Mouse (Mus musculus) CD4-positive helper T cell, adult 2 months (primary cell): ENCODE measurements at regions not wholly inside any gene's neighbourhood (a gene's known extent, or its start where the extent isn't known, plus 50 kb on each side); places are given as distances from the start of the nearest gene placed in this dataset.

Source experiments
- DNase-seq: peaks from one replicate; pipeline ENCODE4 v3.0.0-alpha.2; 2012; ENCODE audit warnings: low read depth, missing footprints, low spot score

DNA sequence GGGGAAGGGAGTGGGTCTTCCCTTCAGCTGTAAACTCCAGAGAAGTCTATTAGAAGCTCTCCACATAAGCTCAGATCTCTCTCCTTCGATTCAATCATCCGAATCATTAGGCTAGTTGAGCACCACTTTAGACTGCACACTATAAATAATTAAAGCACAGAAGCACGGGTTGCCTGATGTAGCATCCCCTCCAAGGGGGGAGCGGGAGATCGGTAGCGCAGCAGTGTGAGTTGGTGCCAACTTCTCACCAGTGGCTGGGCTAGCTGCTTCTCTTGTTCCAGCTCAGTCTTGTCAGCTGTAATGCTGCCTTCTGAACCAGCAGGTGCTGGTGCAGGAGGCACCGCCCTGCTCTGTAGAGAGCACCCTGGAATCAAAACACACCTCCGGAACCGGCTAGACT lies 78.6 kb downstream of the A830031A19Rik start:
- DNase-seq, result no peak

DNA sequence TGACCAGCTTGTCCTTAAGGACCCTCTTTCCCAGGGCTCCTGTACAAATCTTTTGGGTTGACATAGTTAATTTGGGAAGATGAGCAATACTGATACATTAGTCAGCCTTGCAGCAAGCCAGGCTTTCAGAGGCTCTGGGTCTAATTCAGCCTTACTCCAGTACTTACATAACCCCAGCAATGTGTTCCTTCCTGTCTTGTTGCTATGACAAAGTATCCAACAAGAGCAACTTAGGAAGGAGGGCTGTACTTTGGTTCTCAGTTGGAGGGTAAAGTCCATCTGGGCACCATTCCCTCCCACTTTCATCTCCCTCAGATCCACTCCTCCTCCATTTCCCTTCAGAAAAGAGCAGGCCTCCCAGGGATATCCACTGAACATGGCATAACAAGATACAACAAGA lies 80.7 kb downstream of the A830031A19Rik start:
- DNase-seq, result no peak

DNA sequence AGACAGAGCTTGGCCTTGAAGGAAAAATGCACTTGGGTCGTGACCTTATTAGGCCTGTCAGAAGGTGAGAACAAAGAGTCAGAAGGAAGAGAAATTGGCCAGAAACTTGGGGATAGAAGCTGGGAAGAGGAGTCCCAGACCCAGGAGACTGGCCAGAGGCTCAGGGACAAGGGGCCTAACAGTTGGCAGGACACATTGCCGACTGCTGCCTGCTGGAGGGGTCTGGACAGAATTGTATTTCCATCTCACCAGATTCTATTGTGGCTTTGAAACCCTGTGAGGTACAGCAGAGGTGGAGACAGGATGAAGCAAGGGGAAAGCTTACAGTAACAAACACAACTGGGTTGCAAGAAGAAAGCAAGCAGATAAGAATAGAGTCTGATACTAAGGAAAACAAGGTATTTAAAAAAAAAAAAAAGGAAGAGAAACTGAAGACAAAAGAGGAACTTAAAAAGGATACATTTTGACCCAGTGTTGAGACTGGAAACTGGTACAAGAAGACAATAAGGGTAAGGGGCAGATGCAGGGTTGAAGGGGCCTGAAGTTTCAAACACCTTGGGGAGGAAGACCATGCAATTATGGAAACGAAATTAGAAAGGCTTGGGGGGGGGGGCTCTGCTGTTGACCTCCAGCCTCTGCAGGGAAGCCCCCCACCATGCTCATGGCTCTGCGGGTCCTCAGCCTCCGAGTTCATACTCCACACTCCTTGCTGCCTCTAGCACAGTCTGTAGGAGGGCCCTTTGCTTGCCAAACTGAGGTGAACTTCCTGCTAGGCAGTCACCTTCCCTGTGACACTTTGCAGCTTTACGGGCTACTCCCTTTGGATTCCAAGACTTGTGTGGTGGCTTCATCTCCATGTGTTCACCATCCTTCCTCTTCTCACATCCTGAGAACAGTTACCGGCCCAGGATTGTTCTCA lies 87.1 kb downstream of the A830031A19Rik start:
- no peak for DNase-seq

DNA sequence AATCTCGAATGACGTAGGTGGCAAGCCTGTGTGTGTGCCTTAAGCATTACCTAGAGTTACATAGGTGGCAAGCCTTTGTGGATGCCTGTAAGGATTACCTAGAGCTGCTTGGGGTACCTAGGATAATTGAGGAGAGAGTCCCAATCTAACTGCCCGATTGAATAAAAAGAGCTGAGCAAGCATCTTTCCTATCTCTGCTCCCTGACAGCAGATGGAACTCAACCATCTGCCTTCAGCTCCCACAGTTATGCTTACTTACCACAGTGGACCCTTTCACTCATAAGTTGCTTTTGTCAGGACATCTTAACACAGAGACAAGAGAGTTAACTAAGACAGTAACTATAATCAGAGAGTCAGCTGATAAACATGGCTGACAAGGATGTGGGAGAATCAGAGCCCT lies 89.6 kb downstream of the A830031A19Rik start:
- DNase-seq, result no peak

DNA sequence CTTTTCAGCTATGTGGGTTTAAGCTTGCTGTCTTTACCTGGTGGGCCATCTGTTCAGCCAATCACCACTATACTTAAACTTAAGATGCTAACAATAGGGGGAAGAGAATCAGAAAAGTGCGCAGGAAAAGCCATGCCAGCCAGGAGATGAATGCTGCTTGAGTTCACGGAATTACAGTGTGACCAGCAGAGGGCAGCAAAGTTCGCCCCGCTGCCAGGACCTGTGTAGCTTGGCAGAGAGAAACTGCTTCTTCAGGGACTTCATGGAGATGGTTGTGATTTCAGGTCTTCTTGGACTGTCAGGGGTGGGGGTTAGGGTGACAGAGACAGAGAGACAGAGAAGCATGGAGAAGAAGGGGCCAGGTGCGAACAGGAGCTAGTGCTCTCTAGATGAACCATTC lies 84.3 kb upstream of the Papolg start:
- peak; percentile 56 for DNase-seq

DNA sequence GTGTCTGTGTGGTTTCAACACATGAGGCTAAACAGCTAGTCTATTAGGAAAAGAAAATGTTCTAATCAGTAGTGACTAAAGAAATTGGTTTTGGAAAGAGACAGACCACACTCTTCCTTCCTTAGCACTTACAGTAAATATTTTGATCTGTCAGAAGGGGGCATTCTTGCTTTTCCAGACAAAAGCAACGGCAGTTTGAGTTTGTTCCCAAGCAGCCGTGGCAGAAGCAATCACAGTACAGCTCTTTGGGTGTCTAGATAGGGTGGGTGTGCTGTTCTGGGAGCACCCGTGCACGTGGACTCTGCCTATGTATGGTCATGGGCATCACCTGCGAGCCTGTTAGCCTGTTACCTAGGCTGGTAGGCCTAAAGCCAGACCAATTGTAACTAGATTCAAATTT lies 83.2 kb upstream of the Papolg start:
- no peak for DNase-seq

DNA sequence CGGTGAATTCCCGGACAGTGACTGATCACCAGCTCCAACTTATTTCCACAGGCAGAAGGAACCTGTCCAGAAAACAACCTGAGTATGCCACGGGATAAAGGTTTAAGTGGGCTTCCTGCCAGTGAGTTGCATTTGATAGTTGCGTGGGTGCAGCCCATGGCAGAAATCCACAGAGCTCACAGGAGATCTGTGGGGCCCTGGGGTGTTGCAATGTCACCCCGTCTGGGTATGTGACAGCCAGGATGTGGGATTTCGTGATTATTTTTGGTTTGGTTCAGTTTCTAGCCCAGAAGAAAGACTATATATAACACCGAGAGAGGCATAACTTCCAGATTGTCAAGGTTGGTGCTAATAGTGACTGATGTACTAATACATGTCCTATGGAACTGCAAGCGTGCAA lies 82.0 kb upstream of the Papolg start:
- DNase-seq, result no peak

DNA sequence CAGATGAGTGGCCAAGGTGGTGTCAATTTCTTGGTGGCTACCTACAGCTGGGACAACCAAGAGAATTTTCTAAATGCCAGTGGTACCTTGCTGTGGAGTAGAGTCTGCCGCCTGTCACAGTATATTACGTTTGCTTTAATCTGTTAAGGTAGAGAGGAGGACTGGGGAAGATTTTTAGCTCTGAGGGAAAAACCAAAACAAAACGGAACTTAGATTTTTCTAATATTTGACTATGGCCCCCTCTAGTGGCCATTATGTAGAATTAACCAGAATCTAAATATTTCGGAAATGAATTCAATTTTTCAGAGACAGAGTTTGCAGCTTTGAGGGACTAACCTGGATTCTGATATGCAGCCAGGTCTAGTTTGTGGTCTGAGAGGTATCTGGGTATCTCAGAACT lies 59.3 kb upstream of the Papolg start:
- DNase-seq, result peak; percentile 50

DNA sequence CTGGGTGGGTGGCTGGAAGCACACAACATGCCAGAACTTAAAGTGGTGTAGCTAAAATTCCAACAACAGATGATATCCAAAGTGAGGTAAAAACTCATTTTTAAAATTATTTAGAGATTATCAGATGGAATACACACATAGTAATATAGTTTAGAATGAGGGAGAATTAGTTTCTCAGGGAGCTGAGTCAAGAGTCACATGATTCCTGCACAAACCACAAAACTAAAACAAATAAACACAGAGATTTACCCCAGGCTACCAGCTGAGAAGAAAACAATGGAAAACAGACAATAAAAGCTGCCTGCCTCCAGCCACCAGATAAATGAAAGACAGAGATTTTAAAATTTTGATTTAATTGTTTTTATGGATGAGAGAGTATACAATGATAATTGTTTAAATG lies 50.9 kb upstream of the Papolg start:
- no peak for DNase-seq
